Mouse (Mus musculus): ENCODE results near the gene Ncor2. TPM values are rescaled to one million over a fixed set of nuclear protein-coding genes. Genes with fewer than 3 reads are reported as not detected.

Gene Ncor2
- polyA plus RNA-seq, 1 experiment: not detected

GRCm38 (mm10) chr5:124969790-124970189, 209.2 kb downstream of the Ncor2 start:
- TF ChIP-seq POLR2A (IDR thresholded peaks at IDR 0.05; ENCODE audit: insufficient read depth, low read depth, low read length) (no peak), CTCF (IDR thresholded peaks at IDR 0.05; ENCODE audit: insufficient read depth, low read depth, low read length) (no peak)
- Histone ChIP-seq H3K27ac (ENCODE audit: insufficient read depth, low read depth, low read length) (no peak overlapping the region), H3K4me3 (ENCODE audit: insufficient read depth, low read depth, low read length) (no peak overlapping the region), H3K4me1 (ENCODE audit: control insufficient read depth, insufficient read depth, low read length) (peaks cover 15% of the 10 kb centered on the region)
- WGBS: 52% methylated on average over 8 of the region's 8 CpGs

Other genes starting within 250 kb of the Ncor2 start
- not detected in 2 replicates for gene Rflna, start 176.0 kb downstream of the Ncor2 start, polyA plus RNA-seq (2012; ENCODE audit: insufficient read depth, insufficient read length, low replicate concordance, missing spikeins)
- not detected in 2 replicates for gene Scarb1, start 161.9 kb upstream of the Ncor2 start, polyA plus RNA-seq (2012; ENCODE audit: insufficient read depth, insufficient read length, low replicate concordance, missing spikeins)
- gene Gm10382, start 210.1 kb upstream of the Ncor2 start, polyA plus RNA-seq (2012; ENCODE audit: insufficient read depth, insufficient read length, low replicate concordance, missing spikeins): not detected in 2 replicates
- 238 and 763 TPM in 2 replicates for gene Ubc, start 211.0 kb upstream of the Ncor2 start, polyA plus RNA-seq (2012; ENCODE audit: insufficient read depth, insufficient read length, low replicate concordance, missing spikeins)